In the genomic region with DNA sequence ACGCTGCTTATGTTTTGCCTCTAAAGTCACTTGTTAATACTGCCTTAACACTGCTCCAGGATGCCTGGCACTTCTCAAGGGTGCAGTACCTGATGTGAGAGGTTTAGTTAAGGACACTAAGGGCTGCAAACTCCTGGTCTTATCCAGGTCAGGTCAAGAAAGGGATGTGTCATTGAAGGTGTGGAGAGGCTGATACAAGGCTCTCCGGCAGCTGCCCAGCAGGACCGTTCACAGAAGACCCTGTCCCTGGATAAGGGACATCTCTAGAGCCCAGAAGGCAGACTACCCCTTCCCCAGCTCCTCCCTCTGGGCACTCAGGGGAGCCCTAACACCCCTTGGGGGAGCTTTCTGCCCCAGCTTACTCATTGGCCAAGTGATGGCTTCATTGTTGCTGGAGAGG, we compare ENCODE assay signal across 10 mouse cellular contexts. TPM values are rescaled to one million over a fixed set of nuclear protein-coding genes. Genes with fewer than 3 reads are reported as not detected.
DNase-seq lines count a peak whose midpoint lies in the region; ATAC-seq lines count a peak whose summit lies in the region.
"Had no signal": no experiment of that assay in that cellular context is flagged by ENCODE, and none has a peak within 500 bp of the region (broad histone marks: within the 10 kb centered on the region; RNA-seq: fewer than 3 reads in every experiment).

No protein-coding gene starts in this region.

- no peaks in the 10 kb centered on the region for H3K9me3 ChIP-seq in kidney, embryonic 14.5 days (ENCODE audit: control insufficient read depth, low read length)
- no peaks in the 10 kb centered on the region for H3K9me3 ChIP-seq in forebrain, embryonic 12.5 days
- H3K9me3 ChIP-seq in limb, embryonic 11.5 days (ENCODE audit: control insufficient read depth, low read length), result no peaks in the 10 kb centered on the region
- H3K9me3 ChIP-seq in neural tube, embryonic 12.5 days, result no peaks in the 10 kb centered on the region

- no peaks in the 10 kb centered on the region for H3K36me3 ChIP-seq in kidney, embryonic 14.5 days (ENCODE audit: control insufficient read depth, insufficient read depth, low read length)
- H3K36me3 ChIP-seq in forebrain, embryonic 12.5 days (replicated peaks), result 0 out of 2 replicates have a peak, but pooled peaks cover 4% of the 10 kb centered on the region
- no peaks in the 10 kb centered on the region for H3K36me3 ChIP-seq in limb, embryonic 11.5 days (ENCODE audit: control insufficient read depth, insufficient read depth, low read length)
- H3K36me3 ChIP-seq in neural tube, embryonic 12.5 days, result no peaks in the 10 kb centered on the region
- H3K36me3 ChIP-seq: G1E had no signal

- ATAC-seq in kidney, embryonic 14.5 days (ENCODE audit: low FRiP score, low TSS enrichment), result no peak
- no peak for ATAC-seq in forebrain, embryonic 12.5 days (ENCODE audit: low FRiP score)
- ATAC-seq in limb, embryonic 11.5 days (ENCODE audit: insufficient number of reproducible peaks, low FRiP score, low TSS enrichment, low read depth), result no peak
- ATAC-seq in neural tube, embryonic 12.5 days (ENCODE audit: low FRiP score, low read depth), result peak; percentile 5; the same call in 1 of the 2 replicates

- 64% methylated on average over 3 of the region's 3 CpGs for WGBS in kidney, embryonic 14.5 days
- 46% methylated on average over 3 of the region's 3 CpGs for WGBS in forebrain, embryonic 12.5 days
- 71% methylated on average over 3 of the region's 3 CpGs for WGBS in limb, embryonic 11.5 days
- WGBS in neural tube, embryonic 12.5 days, result 78% methylated on average over 3 of the region's 3 CpGs

- peak overlapping the region; percentile 87 for H3K4me2 ChIP-seq in kidney, embryonic 14.5 days (replicated peaks; ENCODE audit: low read depth, low read length)
- peak overlapping the region; percentile 87 for H3K4me2 ChIP-seq in forebrain, embryonic 12.5 days
- H3K4me2 ChIP-seq in limb, embryonic 11.5 days (ENCODE audit: low read depth, severe bottlenecking), result peak overlapping the region; percentile 79
- peak overlapping the region; percentile 96 for H3K4me2 ChIP-seq in neural tube, embryonic 12.5 days (replicated peaks)

- peaks cover 26% of the 10 kb centered on the region for H3K4me1 ChIP-seq in kidney, embryonic 14.5 days (ENCODE audit: control insufficient read depth, insufficient read depth, low read length)
- H3K4me1 ChIP-seq in forebrain, embryonic 12.5 days, result peaks cover 48% of the 10 kb centered on the region
- peaks cover 18% of the 10 kb centered on the region for H3K4me1 ChIP-seq in limb, embryonic 11.5 days (ENCODE audit: control insufficient read depth, insufficient read depth, low read length)
- H3K4me1 ChIP-seq in neural tube, embryonic 12.5 days, result peaks cover 35% of the 10 kb centered on the region

- H3K27me3 ChIP-seq in kidney, embryonic 14.5 days (ENCODE audit: control insufficient read depth, insufficient read depth, low read length), result no peaks in the 10 kb centered on the region
- peaks cover 13% of the 10 kb centered on the region for H3K27me3 ChIP-seq in forebrain, embryonic 12.5 days
- H3K27me3 ChIP-seq in limb, embryonic 11.5 days (ENCODE audit: control insufficient read depth, insufficient read depth, low read length), result no peaks in the 10 kb centered on the region
- 0 out of 2 replicates have a peak, but pooled peaks cover 10% of the 10 kb centered on the region for H3K27me3 ChIP-seq in neural tube, embryonic 12.5 days (replicated peaks)

- peak overlapping the region; percentile 76; the same call in 1 of the 2 replicates for H3K27ac ChIP-seq in kidney, embryonic 14.5 days (ENCODE audit: low read depth, low read length)
- peak overlapping the region; percentile 21; the same call in 1 of the 2 replicates for H3K27ac ChIP-seq in forebrain, embryonic 12.5 days
- H3K27ac ChIP-seq in limb, embryonic 11.5 days (replicated peaks; ENCODE audit: low read depth, low read length), result peak overlapping the region; percentile 63; the same call in 1 of the 2 replicates
- no peak overlapping the region for H3K27ac ChIP-seq in neural tube, embryonic 12.5 days
- H3K27ac ChIP-seq: macrophage had no signal

- H3K9ac ChIP-seq in kidney, embryonic 14.5 days (ENCODE audit: low read depth, low read length), result peak overlapping the region; percentile 76; the same call in 1 of the 2 replicates
- peak overlapping the region; percentile 59 for H3K9ac ChIP-seq in forebrain, embryonic 12.5 days
- peak overlapping the region; percentile 68 for H3K9ac ChIP-seq in limb, embryonic 11.5 days (ENCODE audit: low read length)
- no peak overlapping the region for H3K9ac ChIP-seq in neural tube, embryonic 12.5 days

- DNase-seq in kidney, adult 8-10 months, result no peak
- no peak for DNase-seq in limb, embryonic 11.5 days (ENCODE audit: low spot score)
- no peak for DNase-seq in urinary bladder, postnatal 10 days (ENCODE audit: low spot score)
- no peak for DNase-seq in Muller cell, postnatal 12 days (ENCODE audit: inconsistent ontology term)
- DNase-seq in frontal cortex, adult 2 months (ENCODE audit: extremely low spot score in 1 of 2, low spot score in 1 of 2), result no peak

- peak overlapping the region; percentile 68; the same call in 1 of the 2 replicates for H3K4me3 ChIP-seq in kidney, embryonic 14.5 days (ENCODE audit: low read length)
- peak overlapping the region; percentile 51; the same call in 1 of the 2 replicates for H3K4me3 ChIP-seq in forebrain, embryonic 12.5 days (replicated peaks)
- no peak overlapping the region for H3K4me3 ChIP-seq in limb, embryonic 11.5 days (ENCODE audit: low read depth, low read length)
- H3K4me3 ChIP-seq in neural tube, embryonic 12.5 days, result no peak overlapping the region; the same call in 1 of the 2 replicates

RNA-seq across cellular contexts. Expression of gene Evc2, which starts 0.6 kb away (rescaled TPM):
- polyA plus RNA-seq in kidney, embryonic 14.5 days (2014; fragmentation: Nextera tagmentation; extraction: Ambion mirVana), result 14.4 and 21.6 TPM in 2 replicates
- 14.1 and 15.4 TPM in 2 replicates for polyA plus RNA-seq in forebrain, embryonic 12.5 days (2016; fragmentation: Nextera tagmentation; extraction: Ambion mirVana)
- 18.3 TPM in 2 replicates for polyA plus RNA-seq in limb, embryonic 11.5 days (2014; fragmentation: Nextera tagmentation; extraction: Ambion mirVana)
- 8.9 and 9.0 TPM in 2 replicates for polyA plus RNA-seq in neural tube, embryonic 12.5 days (2016; fragmentation: Nextera tagmentation; extraction: Ambion mirVana)
- 17.6 and 18.3 TPM in 2 replicates for polyA plus RNA-seq in frontal cortex, adult 2 months (2012; rRNA removed)
- polyA plus RNA-seq: G1E, macrophage had no signal

RNA-seq across cellular contexts. Expression of gene Evc, which starts 1.0 kb away (rescaled TPM):
- 12.9 and 18.4 TPM in 2 replicates for polyA plus RNA-seq in kidney, embryonic 14.5 days (2014; fragmentation: Nextera tagmentation; extraction: Ambion mirVana)
- polyA plus RNA-seq in forebrain, embryonic 12.5 days (2016; fragmentation: Nextera tagmentation; extraction: Ambion mirVana), result 23.4 and 24.2 TPM in 2 replicates
- polyA plus RNA-seq in limb, embryonic 11.5 days (2014; fragmentation: Nextera tagmentation; extraction: Ambion mirVana), result 21.5 and 24.0 TPM in 2 replicates
- polyA plus RNA-seq in neural tube, embryonic 12.5 days (2016; fragmentation: Nextera tagmentation; extraction: Ambion mirVana), result 14.4 and 19.3 TPM in 2 replicates
- polyA plus RNA-seq in frontal cortex, adult 2 months (2012; rRNA removed), result 13.8 and 14.0 TPM in 2 replicates
- polyA plus RNA-seq: G1E, macrophage had no signal

Comparison
In these comparisons a context has a peak if more than half of its experiments do, and no peak if none do; other contexts are left out.
1. H3K4me3 ChIP-seq: peak in kidney, embryonic 14.5 days (single experiment) and forebrain, embryonic 12.5 days (single experiment); none in limb, embryonic 11.5 days (single experiment) and neural tube, embryonic 12.5 days (single experiment).
2. Peak in every context shown above with its lines, with median percentiles within 50 percentile points of each other: H3K4me2 ChIP-seq.